Mouse (Mus musculus) hindbrain, embryonic 16.5 days (tissue): Measurements from ENCODE around the gene Arl15. TPM values are rescaled to one million over a fixed set of nuclear protein-coding genes. Genes with fewer than 3 reads are reported as not detected.

Experiments used
- ATAC-seq: fragments of 200-750 bp; cut with Nextera tagmentation; 2 replicates; pipeline ENCODE4 v1.8.0; 2017; ENCODE audit warnings: moderate TSS enrichment, moderate library complexity
- H3K27ac ChIP-seq: fragments of 300-500 bp; sonication (generic); 2 replicates; pipeline ENCODE4 v1.5.1; 2014; ENCODE audit warnings: low read depth, mild to moderate bottlenecking, control low read depth, low read length, moderate library complexity
- H3K27me3 ChIP-seq: fragments of 300-500 bp; sonication (generic); replicated peaks from 2 replicates; pipeline ENCODE4 v1.6.1; 2014; ENCODE audit warnings: low read length; ENCODE audit not compliant: control insufficient read depth, insufficient read depth
- H3K36me3 ChIP-seq: fragments of 300-500 bp; sonication (generic); 2 replicates; pipeline ENCODE4 v1.6.1; 2014; ENCODE audit warnings: mild to moderate bottlenecking, low read length, moderate library complexity, mixed read lengths; ENCODE audit not compliant: control insufficient read depth, insufficient read depth
- H3K4me1 ChIP-seq: fragments of 300-500 bp; sonication (generic); 2 replicates; pipeline ENCODE4 v1.6.1; 2014; ENCODE audit warnings: low read depth, low read length; ENCODE audit not compliant: control insufficient read depth, insufficient read depth
- H3K4me2 ChIP-seq: fragments of 300-500 bp; sonication (generic); 2 replicates; pipeline ENCODE4 v1.6.1; 2014; ENCODE audit warnings: mild to moderate bottlenecking, low read length, control low read depth, moderate library complexity
- H3K4me3 ChIP-seq: fragments of 300-500 bp; sonication (generic); 2 replicates; pipeline ENCODE4 v1.5.1; 2014; ENCODE audit warnings: mild to moderate bottlenecking, low read length, control low read depth, moderate library complexity
- H3K9ac ChIP-seq: fragments of 300-500 bp; sonication (generic); 2 replicates; pipeline ENCODE4 v1.6.1; 2014; ENCODE audit warnings: low read depth, mild to moderate bottlenecking, control low read depth, low read length, moderate library complexity
- H3K9me3 ChIP-seq: fragments of 300-500 bp; sonication (generic); 2 replicates; pipeline ENCODE4 v1.6.1; 2014; ENCODE audit warnings: mild to moderate bottlenecking, low read length, moderate library complexity; ENCODE audit not compliant: control insufficient read depth
- WGBS: fragments of 180-500 bp; shearing (Covaris S2); extraction: QIAGEN DNeasy Blood & Tissue Kit; methylation state at CpG from one replicate; pipeline ENCODE4 v1.1.7; 2014; 5-methylcytosine and 5-hydroxymethylcytosine counted together
- polyA plus RNA-seq: library from polyadenylated mRNA; unstranded; fragments of >200 nt; fragmentation: Nextera tagmentation; extraction: Ambion mirVana; gene quantifications from 2 replicates; pipeline ENCODE4 v1.2.1, GENCODE M21; 2015

Gene Arl15
- polyA plus RNA-seq, 1 experiment from 2014 or later = 21.5 TPM

DNA sequence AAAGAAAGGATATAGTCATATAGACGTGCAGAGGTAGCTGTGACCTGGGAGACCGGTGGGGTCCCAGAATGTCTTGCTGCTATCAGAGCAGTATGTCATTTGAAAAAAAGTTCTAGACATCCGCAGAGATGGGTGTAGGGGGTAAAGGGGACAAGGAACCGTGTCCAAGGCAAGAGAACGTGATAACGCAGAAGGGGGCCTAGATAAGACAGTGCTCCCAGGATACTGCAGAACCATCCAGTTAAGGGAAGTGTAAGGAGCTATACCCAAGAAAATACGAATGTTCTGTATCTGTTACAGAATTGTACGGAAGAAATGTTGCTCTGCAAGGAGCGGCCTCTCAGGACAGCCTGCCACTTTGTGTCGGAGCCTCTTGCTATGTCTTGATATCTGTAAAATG lies 144.8 kb downstream of the Arl15 start:
- WGBS = 87% methylated on average over 10 of the region's 10 CpGs

DNA sequence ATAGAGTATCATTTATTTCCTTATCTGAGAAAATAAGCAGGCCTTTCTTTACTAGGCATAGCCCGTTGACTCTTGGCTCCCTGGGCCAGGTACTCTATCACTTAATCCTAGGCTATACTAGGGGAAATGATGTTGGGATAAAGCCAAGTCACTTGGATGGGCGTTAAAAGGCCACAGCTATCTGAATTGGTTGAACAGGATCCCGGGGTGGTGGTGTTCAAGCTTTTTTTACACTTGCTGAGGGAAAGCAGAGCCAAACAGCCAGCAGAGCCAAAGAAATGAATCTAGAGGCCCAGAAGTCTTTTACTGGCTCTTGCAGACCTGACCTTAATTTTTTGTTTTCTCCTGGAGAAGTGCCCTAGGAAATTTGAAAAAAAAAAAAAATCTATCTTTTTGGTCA lies 145.4 kb downstream of the Arl15 start:
- H3K9me3 ChIP-seq = no peaks in the 10 kb centered on the region
- no peak overlapping the region for H3K4me3 ChIP-seq
- 62% methylated on average over 3 of the region's 3 CpGs for WGBS
- H3K36me3 ChIP-seq = no peaks in the 10 kb centered on the region
- no peaks in the 10 kb centered on the region for H3K4me1 ChIP-seq
- H3K27ac ChIP-seq = no peak overlapping the region
- no peak for ATAC-seq
- no peak overlapping the region for H3K4me2 ChIP-seq
- no peaks in the 10 kb centered on the region; the same call in 1 of the 2 replicates for H3K27me3 ChIP-seq
- H3K9ac ChIP-seq = no peak overlapping the region

More for the DNA sequence above, 144.8 kb downstream of the Arl15 start:
- H3K9ac ChIP-seq = no peak overlapping the region
- H3K4me2 ChIP-seq = no peak overlapping the region
- no peaks in the 10 kb centered on the region for H3K4me1 ChIP-seq
- H3K9me3 ChIP-seq = no peaks in the 10 kb centered on the region
- no peaks in the 10 kb centered on the region; the same call in 1 of the 2 replicates for H3K27me3 ChIP-seq
- no peaks in the 10 kb centered on the region for H3K36me3 ChIP-seq
- H3K4me3 ChIP-seq = no peak overlapping the region
- no peak overlapping the region for H3K27ac ChIP-seq
- ATAC-seq = no peak

DNA sequence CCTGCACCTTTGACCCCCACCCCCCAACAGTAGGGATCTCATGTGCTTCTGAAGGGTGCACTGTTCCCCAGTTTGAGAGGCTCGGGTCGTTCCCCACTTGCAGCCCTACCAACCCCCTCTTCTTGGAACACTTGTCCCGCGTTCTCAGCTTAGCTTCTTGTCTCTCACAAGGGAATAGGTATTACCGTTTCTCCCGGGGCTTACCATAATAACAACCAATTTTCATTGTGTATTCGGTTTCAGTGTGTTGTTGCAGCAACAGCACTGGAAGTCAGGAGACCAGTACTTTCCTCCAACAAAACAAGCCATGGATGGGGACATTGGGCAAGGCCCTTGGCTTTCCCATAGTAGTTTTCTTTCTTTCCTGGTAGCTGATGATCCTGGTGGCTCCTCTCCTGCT lies 145.8 kb downstream of the Arl15 start:
- no peaks in the 10 kb centered on the region for H3K4me1 ChIP-seq
- H3K36me3 ChIP-seq = no peaks in the 10 kb centered on the region
- H3K9me3 ChIP-seq = no peaks in the 10 kb centered on the region
- ATAC-seq = no peak
- H3K4me2 ChIP-seq = no peak overlapping the region
- no peaks in the 10 kb centered on the region; the same call in 1 of the 2 replicates for H3K27me3 ChIP-seq
- H3K9ac ChIP-seq = no peak overlapping the region
- 93% methylated on average over 7 of the region's 7 CpGs for WGBS
- no peak overlapping the region for H3K27ac ChIP-seq
- H3K4me3 ChIP-seq = no peak overlapping the region

DNA sequence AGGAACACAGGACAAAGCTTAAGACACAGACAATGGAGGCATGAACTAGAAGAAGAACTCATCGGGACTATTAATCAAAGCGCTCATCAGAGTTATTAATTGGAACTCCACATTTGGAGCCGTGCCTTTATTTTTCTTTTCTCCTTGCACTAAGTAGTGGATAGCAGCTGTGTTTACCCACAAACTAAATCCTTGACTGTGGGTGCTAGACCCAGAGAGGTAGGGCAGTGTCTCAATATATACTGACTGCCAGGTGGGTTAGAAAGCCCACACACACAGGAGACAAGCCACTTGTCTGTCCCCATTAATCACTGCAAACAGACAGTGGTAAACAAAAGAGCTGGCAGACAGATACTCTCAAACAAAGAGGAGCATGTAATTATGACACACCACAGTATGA lies 147.6 kb downstream of the Arl15 start:
- Histone ChIP-seq H3K4me2 (no peak overlapping the region), H3K36me3 (no peaks in the 10 kb centered on the region), H3K27ac (no peak overlapping the region), H3K4me1 (no peaks in the 10 kb centered on the region), H3K4me3 (no peak overlapping the region), H3K27me3 (no peaks in the 10 kb centered on the region), H3K9ac (no peak overlapping the region), H3K9me3 (no peaks in the 10 kb centered on the region)
- WGBS = 62% methylated on average over 3 of the region's 3 CpGs
- no peak for ATAC-seq

DNA sequence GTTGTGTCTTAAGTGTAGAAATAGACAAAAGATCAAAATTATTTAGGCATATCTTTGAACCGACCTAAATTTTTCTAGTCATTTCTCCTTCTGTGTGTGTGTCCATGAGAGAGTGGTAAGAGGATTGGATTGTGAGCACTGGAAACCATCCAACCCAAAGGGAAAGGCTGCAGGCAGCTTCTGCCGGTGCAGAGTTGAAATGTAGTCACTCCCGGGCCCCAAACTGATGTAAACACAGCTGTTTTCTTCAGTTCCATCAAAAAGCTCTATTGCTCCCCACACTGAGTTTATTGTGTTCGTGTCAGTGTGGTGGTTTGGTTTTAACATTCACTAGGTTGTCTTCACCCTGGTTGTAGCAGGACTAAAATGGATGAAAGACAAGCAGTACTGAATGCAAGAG lies 153.2 kb downstream of the Arl15 start:
- no peak for ATAC-seq
- H3K27me3 ChIP-seq = no peaks in the 10 kb centered on the region
- no peaks in the 10 kb centered on the region for H3K36me3 ChIP-seq
- no peak overlapping the region for H3K27ac ChIP-seq
- H3K4me1 ChIP-seq = no peaks in the 10 kb centered on the region
- H3K9ac ChIP-seq = no peak overlapping the region
- H3K4me3 ChIP-seq = no peak overlapping the region
- WGBS = 48% methylated on average over 4 of the region's 4 CpGs
- no peaks in the 10 kb centered on the region for H3K9me3 ChIP-seq
- no peak overlapping the region for H3K4me2 ChIP-seq

DNA sequence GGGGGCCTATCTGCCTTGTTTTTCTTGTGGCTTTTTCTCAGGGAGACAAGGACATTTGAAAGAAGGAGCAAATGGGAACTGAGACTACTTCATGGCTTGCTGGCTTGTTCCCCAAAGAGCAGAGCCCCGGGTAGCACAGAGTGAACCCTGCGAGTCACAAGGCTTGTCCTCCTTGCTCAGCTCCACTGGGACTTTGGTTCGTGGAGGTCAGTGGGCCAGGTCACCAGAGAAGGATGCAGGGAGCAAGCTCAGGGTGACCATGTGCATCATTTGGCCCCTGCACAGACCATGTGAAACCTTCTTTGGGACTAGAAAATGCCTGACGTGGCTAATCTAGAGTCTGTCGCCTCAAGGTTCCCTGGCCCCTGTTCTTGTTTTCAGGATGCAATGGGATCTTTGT lies 155.4 kb downstream of the Arl15 start:
- no peak for ATAC-seq
- no peak overlapping the region for H3K27ac ChIP-seq
- H3K4me2 ChIP-seq = no peak overlapping the region
- 66% methylated on average over 5 of the region's 5 CpGs for WGBS
- no peak overlapping the region for H3K9ac ChIP-seq
- H3K9me3 ChIP-seq = no peaks in the 10 kb centered on the region
- no peaks in the 10 kb centered on the region for H3K27me3 ChIP-seq
- H3K4me1 ChIP-seq = no peaks in the 10 kb centered on the region
- H3K4me3 ChIP-seq = no peak overlapping the region
- no peaks in the 10 kb centered on the region for H3K36me3 ChIP-seq

DNA sequence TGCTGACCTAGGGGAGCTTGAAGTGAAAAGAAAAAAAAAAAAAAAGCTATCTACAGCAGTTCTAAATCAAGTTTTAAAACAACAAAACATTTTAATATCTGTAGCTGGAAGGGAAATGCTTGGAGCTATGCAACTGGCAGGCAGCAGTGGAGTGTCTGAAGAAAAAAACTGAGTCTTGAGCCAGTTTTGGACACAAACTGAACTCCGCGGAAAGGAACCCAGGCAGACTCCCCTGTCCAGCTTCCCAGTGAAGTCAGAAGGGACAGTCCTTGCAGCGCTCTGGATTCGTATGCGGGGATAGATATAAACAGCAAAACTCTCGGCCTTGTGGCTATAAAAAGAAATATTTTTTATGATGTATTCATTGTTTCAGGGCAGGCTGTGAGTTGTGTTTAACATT lies 155.8 kb downstream of the Arl15 start:
- ATAC-seq = no peak
- 87% methylated on average over 6 of the region's 6 CpGs for WGBS
- Histone ChIP-seq H3K4me3 (no peak overlapping the region), H3K27ac (no peak overlapping the region), H3K4me1 (no peaks in the 10 kb centered on the region), H3K36me3 (no peaks in the 10 kb centered on the region), H3K9me3 (no peaks in the 10 kb centered on the region), H3K9ac (no peak overlapping the region), H3K27me3 (no peaks in the 10 kb centered on the region), H3K4me2 (no peak overlapping the region)

DNA sequence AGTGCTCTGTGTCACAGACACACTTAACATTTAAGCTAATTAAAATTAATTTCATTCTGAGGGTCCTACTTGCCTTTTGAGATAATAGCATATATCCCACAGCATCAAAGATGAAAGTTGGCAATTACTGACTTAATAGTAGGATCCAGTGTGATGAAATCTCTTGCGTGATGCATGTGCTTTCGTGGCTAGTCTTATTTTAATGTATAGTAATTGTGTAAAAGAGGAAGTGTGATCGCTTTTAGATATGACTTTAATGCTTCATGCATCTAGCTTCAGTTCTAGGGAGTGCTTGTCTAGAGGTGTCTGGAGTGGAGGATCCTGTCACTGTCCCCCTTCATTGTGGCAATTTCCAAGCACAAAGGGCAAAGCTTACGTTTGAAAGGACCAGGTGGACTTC lies 163.1 kb downstream of the Arl15 start:
- WGBS = 77% methylated on average over 4 of the region's 4 CpGs
- Histone ChIP-seq H3K27me3 (no peaks in the 10 kb centered on the region), H3K4me2 (no peak overlapping the region), H3K4me3 (no peak overlapping the region), H3K4me1 (no peaks in the 10 kb centered on the region), H3K9me3 (no peaks in the 10 kb centered on the region), H3K36me3 (no peaks in the 10 kb centered on the region), H3K9ac (no peak overlapping the region), H3K27ac (no peak overlapping the region)
- ATAC-seq = no peak

DNA sequence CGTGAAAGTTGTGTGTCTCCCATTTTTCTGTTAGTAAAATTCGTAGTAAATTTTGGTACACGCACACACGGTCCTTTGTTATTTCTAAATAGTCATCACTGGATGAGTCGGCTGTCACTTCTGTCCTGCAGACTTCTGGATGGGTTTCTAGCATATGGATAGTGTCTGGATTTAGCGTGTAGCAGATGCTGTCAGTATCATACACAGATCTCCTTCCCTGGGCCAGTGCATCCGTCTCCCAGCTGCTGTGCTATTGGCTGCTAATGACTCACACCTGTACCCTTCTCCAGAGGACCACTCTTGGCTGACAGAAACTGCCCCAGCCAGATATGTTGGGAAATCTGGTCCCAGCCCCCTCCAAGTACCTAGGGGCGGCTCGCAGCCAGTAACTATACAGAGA lies 170.6 kb downstream of the Arl15 start:
- H3K36me3 ChIP-seq = no peaks in the 10 kb centered on the region
- H3K4me2 ChIP-seq = no peak overlapping the region
- 84% methylated on average over 9 of the region's 9 CpGs for WGBS
- no peak overlapping the region for H3K9ac ChIP-seq
- H3K9me3 ChIP-seq = no peaks in the 10 kb centered on the region
- no peaks in the 10 kb centered on the region for H3K27me3 ChIP-seq
- H3K4me3 ChIP-seq = no peak overlapping the region
- ATAC-seq = peak; percentile 76
- H3K27ac ChIP-seq = no peak overlapping the region
- H3K4me1 ChIP-seq = no peaks in the 10 kb centered on the region

DNA sequence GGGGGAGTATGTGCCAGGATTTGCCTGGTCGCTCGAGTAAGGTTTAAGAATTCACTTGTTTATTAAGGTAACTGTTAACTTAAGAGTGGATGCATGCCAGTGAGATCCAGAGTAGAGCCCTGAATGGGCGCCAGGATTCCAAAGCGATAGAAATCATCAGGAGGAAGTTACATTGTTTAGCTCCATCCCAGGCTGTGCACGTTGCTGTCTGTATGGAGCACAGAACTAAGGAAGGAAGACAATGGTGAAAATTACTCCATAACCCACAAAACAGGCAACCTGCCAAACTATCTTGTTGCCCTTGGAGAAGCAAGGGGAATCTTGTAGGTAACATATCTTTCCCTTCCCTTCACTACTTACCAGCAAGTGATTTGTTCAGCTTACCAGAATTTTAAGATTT lies 176.4 kb downstream of the Arl15 start:
- Histone ChIP-seq H3K27me3 (no peaks in the 10 kb centered on the region), H3K4me1 (no peaks in the 10 kb centered on the region), H3K9ac (no peak overlapping the region), H3K36me3 (no peaks in the 10 kb centered on the region), H3K4me3 (no peak overlapping the region), H3K27ac (no peak overlapping the region), H3K9me3 (no peaks in the 10 kb centered on the region), H3K4me2 (no peak overlapping the region)
- WGBS = 47% methylated on average over 5 of the region's 5 CpGs
- no peak for ATAC-seq
